Mouse (Mus musculus) small intestine, adult 2 months (tissue): ENCODE measurements around the gene Med4.

ENCODE experiments used
- CTCF ChIP-seq: fragments of 200-500 bp; IDR thresholded peaks from 2 replicates; pipeline ENCODE4 v1.5.1; 2012; ENCODE audit warnings: low read depth, mild to moderate bottlenecking, control low read depth, inconsistent platforms, low read length, moderate library complexity, mixed read lengths; ENCODE audit not compliant: insufficient replicate concordance, insufficient read length; ENCODE audit errors: extremely low read depth
- POLR2A ChIP-seq: fragments of 200-500 bp; IDR thresholded peaks from 2 replicates; pipeline ENCODE4 v1.6.1; 2012; ENCODE audit warnings: low read depth, mild to moderate bottlenecking, control low read depth, inconsistent platforms, low read length, moderate library complexity

- no peak for TF ChIP-seq POLR2A
- no peak for TF ChIP-seq CTCF
Observed at GRCm38 (mm10) chr14:73479771-73480170, 30.1 kb upstream of the Med4 start.
